Mouse (Mus musculus) spleen, adult 12 weeks (tissue): ENCODE results near the gene B3galnt1.

Experiments
- DNase-seq: peaks from one replicate; pipeline ENCODE4 v3.0.0; 2022; ENCODE audit warnings: low spot score

B3galnt1 gene

DNA sequence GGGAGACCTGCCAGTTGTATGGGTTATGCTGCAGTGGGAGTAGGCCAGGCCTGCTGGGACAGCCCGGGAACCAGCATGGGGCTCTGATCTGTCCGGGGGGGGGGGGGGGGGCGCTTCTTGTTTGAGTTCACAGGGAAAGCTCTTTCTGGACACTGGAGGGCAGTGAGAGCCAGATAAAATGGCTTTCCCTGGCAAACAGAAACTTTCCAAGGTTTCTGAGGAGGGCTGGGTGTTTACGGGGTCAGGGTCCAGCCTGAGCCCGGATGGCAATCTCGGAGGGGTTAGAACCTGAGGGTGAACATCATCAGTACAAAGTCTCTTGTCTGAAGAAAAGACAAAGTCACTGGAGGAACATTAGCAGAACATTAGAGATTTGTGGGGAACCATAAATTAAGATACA lies 35.4 kb downstream of the B3galnt1 start:
- no peak for DNase-seq

DNA sequence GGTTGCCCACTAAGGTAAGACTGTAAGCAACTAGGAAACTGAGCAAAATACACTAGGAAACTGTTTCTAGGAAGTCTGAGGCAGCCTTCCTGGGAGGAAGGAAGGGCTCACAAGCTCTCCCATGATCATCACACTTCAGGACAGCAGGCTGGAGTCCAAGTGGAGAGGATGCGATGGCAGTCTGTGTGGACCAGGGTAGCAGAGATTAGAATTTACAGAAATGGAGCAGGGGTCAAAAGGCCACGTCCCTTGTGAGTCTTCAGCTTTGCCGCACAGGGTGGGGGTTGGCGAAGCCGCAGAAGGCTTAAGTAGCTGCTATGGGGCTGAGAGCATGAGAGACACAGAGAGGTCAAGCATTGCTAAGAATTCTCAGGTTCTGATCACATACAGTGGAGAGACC lies 37.1 kb downstream of the B3galnt1 start:
- DNase-seq, result no peak

DNA sequence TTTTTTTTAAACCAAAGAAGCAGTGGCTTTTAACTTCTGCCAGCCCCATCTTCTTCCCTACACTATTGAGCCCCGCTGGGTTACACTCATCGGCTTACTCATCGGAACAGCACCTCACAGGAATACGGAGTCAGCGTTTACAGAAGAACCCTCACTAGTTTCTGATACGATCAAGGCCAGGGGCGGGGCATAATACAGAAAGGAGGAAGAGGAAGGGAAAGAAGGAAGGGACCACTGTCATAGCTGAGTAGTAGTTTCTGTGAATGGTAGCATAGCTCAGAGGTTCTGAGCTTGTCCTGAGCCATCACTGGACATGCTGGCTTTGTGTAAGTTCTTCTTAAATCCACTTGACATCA lies 38.8 kb downstream of the B3galnt1 start:
- DNase-seq, result no peak

DNA sequence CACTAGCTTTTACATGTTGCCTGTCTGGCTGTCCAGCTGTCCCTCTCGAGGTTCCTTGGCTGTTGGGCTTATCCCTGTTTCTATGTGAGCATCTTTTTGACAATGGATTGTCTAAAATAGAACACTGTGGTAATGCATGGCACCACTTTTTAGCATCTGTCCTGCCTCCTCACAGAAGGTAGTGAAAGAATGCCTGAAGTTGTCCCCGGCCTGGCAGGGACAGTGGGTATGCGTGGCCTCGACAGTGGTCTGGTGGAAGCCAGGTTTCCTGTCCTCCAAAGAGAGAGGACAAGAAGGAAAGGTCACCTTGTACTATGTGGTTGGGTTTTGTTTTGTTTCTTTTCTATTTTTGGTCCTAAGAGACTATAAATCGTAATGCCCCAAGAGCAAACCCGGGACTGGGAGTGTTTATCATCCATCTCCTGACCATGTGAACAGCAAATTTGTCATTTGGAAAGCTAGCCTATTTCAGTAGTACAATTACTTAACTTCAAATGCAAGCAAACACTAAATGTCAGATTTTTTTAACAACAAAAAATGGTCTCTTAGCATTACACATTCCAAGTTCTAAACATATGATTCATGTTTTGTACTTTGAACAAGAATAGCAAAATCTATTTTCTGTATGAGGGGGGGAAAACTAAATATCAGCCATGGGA lies 39.3 kb downstream of the B3galnt1 start:
- no peak for DNase-seq

DNA sequence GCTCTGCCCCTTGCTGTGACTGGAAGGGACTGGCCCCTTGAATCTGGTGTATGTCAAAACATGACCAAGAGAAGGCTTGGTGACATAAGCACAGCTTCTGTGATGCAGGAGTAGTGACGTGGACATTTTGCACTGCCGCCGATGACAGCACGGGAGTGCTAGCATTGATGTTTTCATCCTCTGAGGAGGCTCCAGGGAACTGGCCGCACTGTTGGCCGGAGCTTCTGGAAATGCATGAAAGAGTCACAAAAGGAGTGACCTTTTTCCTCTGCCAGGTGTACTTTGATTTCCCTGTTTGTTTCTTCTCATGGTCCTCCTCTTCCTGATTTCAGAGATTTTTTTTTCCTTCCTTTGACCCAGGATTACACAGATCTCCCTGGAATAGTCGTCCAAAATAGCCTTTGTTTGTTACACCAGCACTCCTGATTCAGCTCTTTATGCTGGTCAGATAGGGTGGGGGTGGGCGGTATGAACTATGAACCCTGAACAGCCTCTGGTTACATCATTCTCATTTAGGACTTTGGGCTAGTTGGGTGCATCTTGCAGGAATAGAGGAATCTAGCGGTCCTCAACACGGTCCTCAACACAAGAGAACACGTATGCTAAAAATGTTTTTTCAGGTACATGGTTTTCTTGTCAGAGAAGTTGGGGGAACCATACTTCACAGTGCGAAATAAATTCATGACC lies 42.5 kb downstream of the B3galnt1 start:
- DNase-seq, result no peak

DNA sequence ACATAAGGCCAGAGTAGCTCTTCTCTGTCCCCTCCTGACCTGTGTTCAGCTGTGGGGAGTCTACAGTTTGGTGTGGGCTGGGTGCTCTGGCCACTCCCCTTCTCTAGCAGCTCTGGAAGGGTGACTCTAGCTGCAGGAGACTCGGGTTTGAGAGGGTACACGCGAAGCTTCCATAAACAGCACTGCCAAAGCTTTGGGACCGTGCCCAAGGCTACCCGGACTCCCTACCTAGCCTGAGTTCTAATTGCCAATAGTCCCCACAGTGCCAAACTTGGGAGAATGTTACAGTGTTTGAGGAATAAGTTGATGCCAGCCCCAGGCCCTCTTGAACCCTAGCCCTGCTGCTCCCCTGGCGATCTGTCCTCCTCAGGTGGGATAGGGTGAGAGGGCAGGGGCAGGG lies 43.2 kb downstream of the B3galnt1 start:
- DNase-seq, result no peak

DNA sequence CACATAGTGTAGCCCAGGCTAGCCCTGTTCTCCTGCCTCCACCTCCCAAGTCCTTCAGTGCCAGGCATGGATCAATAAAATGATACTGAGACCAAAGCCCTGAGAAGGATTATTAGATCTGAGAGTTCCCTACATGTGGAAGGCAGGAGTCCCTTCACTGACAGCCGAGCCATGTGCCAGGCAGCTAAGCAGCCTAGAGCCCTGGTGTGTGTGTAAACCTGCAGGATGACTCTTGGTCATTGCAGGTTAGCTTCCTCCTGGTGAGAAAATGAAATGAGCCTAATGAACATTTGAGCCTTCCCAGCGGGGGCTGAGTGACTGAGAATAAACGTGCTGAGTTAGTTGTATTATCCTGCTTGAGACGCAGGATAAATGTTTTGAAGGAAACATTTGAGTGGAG lies 49.2 kb downstream of the B3galnt1 start:
- no peak for DNase-seq

DNA sequence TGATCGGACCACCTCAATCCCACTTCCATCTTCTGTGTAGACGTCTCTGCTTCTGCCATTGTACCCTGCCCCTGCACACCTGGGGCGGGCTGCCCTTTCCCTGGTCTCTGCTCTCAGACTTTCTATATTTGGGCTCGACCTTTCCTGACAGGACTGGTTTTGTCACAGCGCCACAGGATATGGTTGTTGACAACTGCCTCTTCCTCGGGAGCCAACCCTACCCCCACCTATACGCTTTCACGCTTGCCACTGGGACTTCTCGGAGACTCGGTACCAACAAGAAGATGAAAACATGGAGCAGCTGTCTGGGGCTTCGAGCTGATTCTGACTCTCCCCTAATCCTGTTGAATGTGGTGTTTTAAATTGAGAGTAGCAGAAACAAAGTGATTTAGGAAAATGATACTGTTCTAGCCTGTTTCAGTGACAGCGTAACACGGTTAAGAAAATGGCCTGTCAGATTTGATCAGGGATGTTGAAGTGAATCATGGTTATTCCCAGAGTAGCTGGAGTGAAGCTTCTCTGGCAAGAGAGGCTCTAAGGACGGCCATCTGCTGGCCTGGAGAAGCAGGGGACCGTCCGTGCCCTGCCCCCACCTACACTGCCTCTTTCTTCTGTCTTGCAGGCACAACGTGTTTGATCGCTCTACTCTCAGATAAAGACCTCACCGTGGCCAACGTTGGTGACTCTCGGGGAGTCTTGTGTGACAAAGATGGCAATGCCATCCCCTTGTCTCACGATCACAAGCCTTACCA lies 49.9 kb downstream of the B3galnt1 start:
- no peak for DNase-seq

DNA sequence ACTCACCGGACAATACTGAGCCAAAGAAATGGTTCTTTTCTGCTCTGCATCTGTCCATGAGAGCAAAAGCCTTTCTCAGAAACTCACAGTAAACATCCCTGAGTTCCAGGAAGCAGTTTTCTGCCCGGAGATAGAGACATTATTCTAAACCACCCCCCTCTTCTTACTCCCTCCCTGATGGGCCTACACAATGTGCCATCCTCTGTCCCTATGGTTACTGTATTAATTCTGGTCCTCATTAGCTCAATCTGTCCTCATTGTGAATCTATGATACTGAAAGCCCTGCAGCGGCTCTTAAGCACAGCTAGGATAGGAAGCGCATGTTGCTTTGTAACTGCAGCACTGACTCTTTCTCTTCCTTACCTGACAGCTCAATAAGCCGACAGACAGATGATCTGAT lies 53.7 kb downstream of the B3galnt1 start:
- DNase-seq, result no peak

DNA sequence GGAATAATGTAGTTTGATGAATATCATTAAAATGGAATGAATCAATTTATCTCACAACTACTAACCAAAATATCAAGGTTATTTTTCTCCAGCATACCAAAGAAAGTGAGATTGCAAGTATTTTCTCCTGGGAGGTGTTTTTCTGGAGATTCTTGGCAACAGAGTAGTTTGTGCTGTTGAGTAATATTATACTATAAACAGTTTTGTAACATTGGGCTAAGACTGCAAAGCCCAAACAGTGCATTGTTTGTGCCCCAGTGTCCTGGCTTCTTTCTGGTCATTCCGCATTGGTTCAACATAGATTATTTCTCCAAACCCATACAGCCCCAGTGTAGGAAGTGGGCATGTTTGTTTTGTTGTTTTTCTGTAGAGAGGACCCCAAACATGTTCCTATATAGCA lies 55.0 kb downstream of the B3galnt1 start:
- no peak for DNase-seq

DNA sequence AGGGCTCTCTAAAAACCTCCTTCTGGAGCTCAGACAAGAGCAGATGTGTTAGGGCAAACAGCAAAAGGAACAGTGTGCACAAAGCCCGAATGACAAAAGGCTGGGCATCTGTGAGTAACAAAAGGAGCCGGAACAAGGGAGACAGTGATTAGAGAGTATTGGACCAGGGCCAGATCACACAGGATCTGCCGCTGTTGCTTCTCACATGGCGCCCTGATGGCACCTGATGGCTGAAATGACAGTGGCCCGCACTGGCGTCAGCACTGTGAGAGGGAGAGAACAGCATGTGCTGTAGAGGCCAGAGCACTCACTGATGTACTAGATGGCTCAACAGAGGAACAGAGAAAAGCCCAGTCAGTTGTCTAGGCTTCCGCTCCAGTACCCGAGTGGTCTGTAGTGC lies 55.8 kb downstream of the B3galnt1 start:
- DNase-seq, result no peak

DNA sequence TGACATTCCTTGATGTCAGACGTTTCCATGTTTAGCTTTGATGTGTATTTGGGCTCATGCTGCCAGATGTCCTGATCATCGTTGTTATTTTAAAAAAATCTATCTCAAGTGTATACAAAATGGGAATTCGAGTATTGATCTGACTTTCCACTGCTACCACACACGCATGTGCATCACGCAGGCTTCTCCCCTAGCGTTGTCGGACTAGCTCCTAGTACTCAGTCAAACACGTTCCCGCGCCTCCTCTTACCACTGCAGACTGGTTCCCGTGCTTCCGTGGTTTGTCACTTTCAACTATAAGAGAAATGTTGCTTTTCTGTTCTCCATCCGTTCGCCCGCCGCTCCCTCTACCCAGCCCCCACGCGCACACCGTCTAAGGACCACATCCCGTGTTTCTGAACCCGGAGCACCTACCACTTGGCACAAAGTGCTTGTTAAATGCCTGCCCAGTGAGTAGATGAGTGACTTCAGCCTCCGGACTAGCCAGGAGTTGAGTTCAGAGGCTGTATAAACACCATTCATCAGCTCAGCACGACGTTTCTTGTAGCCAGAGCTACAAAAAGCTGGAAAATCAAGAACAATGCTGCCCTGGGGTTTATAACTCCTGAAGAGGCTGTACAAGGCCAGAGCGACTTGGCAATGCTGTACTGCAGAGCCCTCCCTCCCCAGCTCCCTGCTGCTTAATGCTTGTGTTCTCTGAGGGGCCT lies 62.7 kb downstream of the B3galnt1 start:
- DNase-seq, result no peak

DNA sequence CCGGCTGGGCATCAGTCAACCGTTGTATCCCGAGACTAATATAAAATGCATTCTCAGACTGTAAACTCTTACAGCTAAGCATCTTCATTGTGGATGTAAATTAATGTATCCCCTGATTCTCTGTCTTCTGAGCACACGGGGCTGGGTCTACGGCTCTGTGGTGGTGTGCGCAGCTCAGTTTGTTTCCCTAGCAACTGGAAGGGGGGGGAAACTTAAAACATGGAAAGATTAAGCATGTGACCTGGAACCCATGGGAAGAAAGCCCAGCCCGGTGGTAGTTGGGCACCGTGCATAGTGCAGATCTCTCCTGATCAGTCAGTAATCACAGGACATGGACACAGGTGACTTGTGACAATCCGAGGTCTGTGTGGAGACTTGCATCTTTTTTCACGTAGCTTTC lies 63.3 kb downstream of the B3galnt1 start:
- no peak for DNase-seq

DNA sequence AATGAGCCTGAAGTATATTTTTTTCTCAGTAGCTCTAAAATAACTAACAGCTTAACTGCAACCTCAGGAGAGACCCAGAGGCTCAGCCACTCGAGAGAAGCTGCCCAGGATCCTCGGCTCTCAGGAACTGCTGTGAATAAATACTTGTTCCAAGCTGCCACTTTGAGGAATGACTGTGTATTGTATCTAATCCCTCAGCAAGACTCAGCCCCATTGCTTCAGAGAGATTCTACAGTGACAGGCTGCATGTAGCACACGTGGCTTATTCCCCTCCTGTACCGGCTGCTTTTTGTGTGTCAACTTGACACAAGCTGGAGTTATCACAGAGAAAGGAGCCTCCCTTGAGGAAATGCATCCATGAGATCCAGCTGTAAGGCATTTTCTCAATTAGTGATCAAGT lies 66.1 kb downstream of the B3galnt1 start:
- no peak for DNase-seq

DNA sequence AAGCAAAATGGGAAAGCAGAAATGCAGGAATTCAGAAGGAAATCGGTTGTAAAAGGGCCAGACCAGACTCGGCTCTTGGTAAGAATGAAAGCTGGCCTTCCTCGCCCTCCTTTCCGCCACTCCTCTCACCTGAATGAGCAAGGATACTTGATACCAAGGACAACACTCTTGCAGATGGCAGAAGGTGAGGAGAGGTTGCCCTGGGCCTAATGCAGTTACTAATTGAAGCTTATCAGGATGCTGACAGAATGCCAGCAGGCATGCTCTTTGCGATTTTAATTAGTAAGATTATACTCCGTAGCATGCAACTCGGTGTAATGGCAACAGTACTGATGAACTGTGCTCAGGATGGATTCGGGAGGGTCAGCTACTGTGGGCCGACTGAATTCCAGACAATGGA lies 67.2 kb downstream of the B3galnt1 start:
- DNase-seq, result no peak

DNA sequence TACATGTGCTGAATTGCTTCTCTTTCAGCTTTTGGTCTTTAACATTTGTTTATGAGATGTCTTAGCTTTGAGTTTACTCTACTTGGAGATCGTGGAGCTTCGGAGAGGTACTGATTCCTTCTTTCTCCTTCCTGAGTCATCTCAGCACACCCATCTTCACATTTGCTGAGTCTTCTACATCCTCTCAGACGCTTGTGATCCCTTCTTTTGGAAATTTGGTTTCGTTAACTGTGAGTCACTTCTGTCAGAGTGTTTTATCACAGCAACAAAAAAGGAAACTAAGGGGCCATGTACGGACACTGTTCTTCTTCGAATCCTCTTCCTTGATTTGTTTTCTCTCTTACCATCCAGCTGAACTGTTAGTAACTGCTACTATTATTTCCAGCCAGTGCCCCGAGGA lies 69.2 kb downstream of the B3galnt1 start:
- no peak for DNase-seq

DNA sequence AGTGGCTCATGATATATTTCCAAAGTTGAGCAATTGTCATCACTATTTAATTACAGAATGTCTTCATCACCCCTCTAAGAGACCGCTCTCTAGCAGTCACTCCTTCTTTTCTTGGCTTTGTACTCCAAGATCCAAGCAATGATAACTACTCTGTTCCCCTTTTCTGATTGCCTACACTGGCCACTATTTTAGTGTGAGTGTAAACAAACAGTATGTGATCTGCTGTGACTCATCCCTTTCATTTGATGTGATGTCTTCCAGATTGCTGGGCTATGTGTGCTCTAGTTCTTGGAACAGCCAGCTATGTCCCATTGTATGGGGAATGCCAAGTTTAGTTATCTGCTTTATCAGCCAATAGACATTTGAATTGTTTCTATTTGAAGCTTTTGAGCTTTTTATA lies 71.4 kb downstream of the B3galnt1 start:
- DNase-seq, result no peak

DNA sequence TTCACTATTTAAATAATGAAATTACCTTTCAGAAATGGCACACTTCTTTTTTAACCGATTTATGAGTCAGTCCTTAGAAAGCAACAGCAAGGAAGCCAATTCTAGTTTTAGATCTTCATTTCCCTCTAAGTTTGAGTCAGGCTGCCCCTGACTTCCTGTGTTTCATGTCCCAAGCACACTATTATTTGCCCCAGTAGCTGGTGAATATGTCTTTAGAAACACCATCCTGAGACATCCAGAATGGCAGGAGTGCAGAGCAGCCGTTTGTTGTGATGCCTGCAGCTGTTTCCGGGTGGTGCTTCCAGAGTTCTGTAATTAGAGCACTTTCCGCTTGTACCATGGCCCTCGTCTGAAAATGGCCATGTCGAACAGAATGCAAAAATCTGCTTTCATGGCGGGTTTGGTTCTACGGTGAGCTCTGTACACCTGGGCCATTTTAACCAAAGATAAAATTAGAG lies 73.7 kb downstream of the B3galnt1 start:
- no peak for DNase-seq

DNA sequence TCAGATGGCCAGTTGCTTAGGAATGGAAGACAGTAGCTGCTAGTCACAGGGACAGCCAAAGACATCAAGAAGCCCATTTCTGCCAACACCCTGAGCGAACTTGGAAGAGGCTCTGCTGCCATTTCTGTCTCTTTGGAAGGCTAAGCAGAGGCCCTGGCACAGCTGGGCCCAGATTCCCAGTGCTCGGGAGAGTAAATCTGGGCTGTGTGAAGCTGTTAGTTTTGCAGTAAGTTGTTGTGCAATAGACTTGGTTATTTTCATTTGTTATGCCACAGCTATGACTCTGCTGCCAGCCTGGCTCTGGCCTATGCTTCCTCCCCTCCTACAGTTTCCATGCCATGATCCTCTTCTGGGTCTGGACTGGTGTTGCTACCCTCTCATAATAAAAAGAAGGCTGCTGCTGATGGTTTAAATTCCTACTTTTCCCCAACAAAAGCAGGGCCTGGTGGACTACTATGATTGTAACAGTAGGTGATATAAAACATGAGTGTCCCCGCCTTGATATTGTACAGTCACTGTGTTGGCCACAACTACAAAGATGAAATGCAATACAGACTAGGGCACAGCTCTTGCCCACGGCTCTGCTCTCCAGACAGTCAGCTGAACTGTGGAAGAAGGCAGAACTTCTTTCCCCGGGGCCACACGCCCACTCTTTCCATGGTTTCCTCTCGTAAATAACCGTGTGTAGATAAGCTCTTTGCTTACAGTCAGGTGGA lies 74.2 kb downstream of the B3galnt1 start:
- no peak for DNase-seq
